Mouse (Mus musculus) gastrocnemius, postnatal 25 days (tissue): ENCODE data around the gene Ror2. TPM values are rescaled to one million over a fixed set of nuclear protein-coding genes. Genes with fewer than 3 reads are reported as not detected.

Source experiments
- DNase-seq: peaks from one replicate; pipeline ENCODE4 v3.0.0; 2022
- total RNA-seq, 2 experiments: library from RNA; stranded (reverse); gene quantifications; 1 replicate in 1 of 2; 2 replicates in 1 of 2; pipeline ENCODE4 v1.2.3; 2021

Ror2 gene
- total RNA-seq, 2 experiments from 2014 or later, result 0.83 to 0.90 TPM

DNA sequence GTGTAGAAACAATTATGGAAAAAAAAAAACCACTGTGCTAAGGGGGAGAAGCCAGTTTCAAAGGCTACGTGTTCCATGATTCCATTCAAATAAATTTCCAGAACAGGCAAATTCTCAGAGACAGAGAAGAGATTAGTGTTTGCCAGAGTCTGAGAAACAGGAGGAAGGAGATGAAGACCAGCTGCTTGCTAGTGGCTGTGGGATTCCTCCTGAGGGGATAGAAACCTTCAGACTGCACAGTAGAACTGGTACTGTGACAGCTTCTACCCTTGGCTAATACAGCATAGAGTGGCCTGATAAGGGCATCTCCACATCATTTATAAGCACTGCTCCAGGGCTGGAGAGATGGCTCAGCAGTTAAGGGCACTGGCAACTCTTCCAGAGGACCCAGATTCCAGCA is 11.2 kb downstream of the Ror2 start:
- no peak for DNase-seq

DNA sequence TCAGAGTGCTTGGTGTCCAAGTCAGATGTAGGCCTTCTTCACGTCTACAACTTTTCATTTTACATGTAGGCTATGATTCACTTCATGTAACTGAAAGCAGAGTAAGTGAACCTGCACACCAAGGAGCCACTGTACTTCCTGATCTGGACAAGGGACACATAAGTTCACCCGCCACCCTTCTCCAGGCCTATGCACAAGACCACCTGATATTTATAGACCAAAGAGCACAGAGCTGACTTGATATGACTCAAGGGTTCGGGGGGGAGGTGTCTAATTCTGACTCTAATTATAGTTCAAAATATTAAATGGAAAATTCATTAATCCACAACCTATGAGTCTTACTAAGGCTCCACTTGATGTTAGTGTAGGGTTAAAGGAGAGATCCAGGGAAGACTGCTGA is 14.3 kb downstream of the Ror2 start:
- no peak for DNase-seq

DNA sequence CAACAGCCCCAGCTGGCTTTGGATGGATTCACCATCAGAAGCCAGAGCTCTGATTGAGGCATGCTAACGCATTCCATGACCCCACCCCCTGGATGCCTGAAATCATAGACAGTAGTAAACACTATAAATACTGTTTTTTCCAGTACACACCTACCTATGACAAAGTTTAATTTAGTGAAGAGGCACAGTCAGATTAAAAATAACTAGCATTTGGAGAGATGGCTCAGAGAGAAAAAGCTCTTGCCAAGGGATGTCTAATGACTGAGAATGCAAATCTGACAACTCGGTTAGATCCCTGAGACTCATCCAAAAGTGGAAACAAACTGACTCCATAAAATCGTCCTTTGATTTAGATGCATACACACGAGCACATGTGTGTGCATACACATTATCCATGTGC is 15.4 kb downstream of the Ror2 start:
- DNase-seq, result no peak

DNA sequence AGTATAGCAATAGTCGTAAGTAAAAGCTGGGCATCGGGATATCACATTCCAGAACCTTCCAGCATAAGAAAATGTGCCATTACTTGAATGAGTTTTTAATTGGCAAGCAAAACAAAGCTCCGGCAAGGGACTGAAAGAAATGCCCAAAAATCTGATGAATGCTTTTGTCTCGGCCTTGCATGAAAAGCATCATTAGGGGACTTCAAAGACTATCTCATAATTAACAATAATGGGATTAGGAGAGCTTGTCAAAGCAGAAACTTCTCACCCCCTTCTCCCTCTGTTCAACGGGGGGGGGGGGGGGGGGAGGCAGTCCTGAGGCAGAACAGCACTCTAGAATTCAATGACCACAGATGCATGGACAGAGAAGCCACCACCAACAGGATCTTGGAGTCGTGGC is 17.4 kb downstream of the Ror2 start:
- DNase-seq, result no peak

DNA sequence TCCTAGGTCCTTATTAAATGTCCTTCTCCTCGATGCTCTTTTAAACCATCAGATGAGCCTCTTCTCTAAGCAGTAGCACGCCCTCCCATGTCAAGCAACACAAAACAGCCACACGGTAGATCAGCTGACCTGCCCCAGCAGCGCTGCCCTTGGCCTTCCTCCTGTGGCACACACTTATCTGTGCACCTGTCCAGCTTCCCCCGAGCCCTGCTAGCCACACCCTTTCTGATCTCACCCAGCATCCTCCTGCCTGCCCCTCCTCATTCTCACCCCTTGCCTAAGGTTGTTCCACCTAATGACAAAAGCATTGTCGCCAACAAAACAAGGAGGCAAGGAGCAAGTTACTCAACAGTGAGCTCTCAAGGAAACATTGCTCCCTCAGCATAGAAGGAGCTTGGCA is 18.1 kb downstream of the Ror2 start:
- no peak for DNase-seq

DNA sequence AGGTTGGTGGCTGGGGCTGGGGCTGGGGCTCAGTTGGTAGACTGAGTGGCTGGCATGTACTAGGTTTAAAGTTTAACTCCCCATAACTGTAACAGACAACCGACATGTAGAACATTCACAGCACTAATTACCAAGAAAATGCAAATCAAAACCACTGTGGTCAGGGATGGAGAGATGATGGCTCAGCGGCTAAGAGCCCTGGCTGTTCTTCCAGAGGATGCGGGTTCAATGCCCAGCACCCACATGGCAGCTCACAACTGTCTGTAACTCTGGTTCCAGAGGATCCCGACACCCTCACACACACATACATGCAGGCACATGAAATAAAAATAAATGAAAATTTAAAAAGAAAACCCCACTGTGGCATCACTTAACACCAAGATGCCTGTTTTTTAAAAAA is 18.8 kb downstream of the Ror2 start:
- DNase-seq, result no peak

DNA sequence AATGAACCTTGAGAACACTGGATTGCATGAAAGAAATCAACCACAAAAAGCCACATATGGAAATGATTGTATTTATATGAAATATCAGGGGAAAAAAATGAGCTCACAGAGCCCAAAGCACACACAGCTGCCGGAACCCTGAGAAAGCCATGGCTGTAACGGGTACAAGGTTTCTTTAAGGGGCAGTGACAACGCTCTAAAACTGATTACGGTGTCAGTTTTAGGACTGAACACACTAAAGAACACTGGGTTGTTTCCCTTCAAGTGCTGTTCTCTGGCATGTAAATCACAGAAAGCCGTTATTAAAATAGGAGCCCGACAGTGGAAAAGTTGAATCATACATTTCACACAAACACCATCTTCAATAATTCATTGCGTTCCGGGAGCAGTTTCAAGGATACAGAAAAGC is 19.4 kb downstream of the Ror2 start:
- no peak for DNase-seq

DNA sequence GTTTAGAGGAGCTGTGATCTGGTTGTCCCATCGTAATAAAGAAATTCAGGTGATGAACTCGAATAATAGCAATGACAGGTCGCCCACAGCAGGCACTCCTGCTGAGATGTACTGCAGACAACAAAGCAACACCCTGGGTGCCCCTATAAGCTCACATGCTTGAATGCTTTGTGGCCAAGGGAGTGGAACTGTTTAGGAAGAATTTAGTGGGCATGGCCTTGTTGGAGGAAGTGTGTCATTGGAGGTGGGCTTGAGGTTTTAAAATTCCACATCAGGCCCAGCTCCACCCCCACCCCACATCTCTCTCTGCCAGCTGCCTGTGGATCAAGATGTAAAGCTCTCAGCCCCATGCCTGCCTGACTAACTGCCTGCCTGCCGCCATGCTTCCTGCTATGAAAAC is 21.0 kb downstream of the Ror2 start:
- no peak for DNase-seq

DNA sequence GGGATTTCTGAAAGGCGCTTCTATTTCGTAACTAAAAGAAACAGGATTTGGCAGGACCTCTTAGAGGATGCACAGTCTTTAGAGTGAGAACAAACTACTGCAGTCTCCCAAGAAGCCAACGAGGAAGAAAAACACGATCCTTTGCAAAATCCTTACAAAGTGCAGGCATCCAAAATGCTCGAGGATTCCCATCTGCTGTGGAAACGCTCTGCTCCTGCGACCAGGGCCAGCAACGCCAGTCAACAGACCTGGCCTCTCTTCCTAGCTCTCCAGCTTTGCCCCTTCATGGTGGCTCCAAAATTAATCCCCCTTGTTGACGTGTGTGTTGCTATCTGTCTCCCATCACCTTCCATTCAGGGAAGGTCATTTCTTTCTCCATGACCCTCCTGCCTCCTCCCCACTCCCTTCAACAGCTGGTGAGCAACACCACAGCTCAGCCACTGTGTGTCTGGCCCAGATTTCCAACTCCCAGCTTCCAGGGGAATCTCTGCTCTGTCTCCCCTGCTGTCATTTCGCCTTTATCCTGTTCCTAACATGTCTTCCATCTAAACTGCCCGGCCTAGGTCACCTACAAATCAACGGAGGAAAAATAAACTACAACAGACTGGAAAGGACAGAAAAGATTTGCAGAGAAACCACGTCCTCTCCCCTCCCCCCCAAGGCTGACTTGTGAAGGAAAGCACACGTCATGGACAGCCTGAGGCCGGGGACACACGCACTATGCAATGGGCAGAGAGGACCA is 23.2 kb downstream of the Ror2 start:
- DNase-seq, result no peak

DNA sequence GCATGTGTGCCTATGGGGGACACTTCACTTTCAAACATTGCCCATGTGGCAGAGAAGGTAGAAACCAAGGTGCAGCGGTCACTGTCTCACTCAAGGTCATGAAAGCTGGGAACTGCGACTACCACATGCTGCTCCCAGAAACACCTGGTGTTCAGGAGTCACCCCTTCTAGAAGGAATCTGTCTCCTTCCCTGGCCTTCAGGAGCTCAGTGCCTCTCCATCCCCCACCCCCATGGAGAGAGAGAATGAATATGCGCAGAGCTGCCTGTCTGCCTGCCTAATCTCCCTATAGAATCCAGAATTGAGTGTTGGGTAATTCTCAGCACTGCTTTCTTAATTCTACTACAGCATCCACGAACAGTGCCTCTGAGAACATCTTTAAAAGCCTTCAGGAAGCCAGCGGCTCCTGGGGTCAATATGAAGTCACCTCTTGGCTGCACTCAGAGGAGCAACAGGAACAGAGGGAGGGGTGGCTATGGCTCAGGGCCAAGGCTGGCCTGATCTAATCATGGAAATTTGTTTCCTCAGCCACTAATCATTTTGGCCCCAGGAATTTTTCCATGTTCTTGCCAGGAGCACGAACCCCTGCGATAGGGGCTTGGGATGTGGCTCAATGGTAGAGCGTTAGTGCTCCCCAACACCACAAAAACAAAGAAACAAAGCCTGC is 24.7 kb downstream of the Ror2 start:
- peak; percentile 83 for DNase-seq

DNA sequence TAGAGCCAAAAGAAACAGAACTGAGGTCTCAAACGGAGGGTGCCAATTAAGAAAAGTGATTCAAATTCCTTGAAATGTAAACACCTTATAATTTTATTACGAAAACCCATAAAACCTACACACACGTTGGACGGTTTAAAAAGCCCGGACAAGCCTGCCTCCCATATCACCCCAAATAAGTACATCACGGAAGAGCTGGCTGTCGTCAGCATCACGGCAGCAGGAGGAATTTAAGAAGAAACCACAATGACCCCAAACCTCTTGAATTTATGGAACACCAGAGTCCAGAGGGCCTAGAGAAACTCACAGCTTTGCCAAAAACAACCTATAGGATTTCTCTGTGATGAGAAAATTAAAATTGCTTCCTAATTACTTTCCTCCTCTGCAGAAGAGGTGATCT is 27.0 kb downstream of the Ror2 start:
- DNase-seq, result no peak

DNA sequence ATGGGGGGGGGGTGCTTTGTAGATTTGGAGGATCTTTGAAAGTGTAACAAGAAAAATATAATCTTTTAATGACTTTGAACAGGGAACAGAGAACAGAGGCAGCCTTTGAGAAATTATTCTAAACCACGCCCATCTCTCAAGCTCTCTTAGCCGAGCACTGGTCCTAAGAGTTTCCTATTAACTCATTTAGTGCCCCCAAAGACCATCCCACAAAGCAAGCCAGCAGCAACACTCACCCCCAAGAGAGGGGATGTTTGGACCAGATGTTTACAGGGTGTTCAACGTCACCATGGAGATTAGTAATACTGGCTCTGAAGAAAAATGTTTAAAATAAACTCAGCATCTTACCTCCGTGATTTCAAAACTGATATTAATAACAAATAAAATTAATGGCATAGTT is 27.4 kb downstream of the Ror2 start:
- no peak for DNase-seq

DNA sequence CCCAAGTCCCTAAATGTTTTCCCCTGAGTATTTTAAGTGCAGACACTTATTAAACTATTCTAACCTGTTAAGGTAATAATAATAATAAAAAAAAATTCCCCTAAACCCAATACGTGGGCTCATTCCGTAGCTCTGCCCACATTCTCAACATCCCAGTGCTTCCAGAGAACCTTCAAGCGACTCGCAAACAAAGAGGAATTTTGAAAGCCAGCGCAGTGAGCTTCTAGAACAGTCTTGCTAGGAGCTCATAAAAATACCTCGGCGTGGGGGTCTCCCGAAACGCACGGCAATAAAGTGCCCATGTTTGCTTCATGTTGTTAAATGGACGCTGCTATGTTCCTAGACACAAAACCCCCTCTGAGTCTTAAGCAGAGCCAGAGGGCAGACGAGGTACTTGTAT is 32.7 kb downstream of the Ror2 start:
- DNase-seq, result no peak

DNA sequence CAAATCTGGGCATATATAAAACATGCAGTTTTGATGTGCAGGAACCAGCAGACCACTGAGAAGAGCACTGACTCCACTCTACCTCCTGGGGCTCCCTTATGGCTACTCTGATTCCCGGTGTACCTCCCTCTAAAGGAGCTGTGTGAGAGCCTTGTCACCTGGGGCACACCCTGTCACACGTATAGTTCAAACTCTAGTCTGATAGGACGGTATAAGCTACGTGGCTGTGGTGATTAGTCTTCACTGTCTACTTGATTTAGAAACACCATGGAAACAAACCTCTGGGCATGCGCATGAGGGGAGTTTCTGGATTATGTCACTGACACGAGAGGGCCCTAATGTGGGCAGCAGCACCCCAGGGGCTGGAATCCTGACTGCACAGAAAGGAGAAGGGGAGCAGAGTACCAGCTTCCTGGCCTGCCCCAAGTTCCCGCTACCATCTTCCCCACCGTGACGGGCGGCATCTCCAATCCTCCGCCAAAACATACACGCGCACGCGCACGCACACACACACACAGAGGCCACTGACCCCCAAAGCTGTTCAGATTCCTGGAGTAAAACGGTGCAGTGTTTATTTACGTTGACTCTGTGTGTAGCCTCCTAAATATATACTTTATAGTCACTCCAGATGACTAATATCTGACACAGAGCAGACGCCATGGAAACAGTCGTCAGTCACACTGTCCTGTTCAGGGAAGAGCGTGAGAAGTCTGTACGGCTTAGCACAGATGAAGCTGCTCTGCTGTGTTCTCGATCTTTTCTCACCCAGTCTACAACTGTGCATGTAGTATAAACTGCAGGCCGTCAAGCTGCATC is 37.1 kb downstream of the Ror2 start:
- no peak for DNase-seq

DNA sequence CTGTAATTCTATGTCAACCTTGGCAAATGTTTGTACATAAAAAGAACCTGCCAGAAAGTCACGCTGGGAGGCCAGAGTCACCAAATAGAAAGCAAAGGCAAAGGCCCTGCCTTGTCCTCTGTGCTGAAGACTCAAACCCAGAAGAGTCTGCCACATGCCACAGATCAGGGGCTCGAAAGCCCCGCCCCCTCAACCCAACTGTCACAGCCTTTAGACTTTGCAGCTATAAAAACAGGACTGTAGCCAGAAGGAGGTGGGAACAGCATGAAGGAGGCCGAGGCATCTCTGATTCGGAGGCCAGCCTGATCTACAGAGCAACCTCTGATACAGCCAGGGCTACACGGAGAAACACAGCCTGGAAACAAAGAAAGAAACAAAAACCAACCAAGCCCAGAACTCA is 37.8 kb downstream of the Ror2 start:
- no peak for DNase-seq

DNA sequence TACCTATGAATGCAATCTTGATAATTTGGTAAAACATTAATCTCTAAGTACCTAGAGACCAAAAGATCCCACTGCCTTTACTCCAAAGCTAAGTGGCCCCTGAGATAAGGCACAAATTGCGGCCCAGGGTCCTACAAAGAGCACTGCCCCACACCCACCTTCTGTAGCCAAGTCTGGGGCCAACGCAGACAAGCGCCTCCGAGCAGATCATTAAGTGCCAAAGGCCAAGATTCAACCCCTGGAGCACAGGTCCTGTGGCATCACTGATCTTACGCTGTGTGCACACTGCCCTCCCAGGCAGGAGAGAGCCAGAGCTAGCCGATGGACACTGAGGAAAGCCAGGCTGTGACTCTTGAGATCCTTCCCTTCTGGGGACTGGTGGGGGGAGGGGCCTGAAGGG is 38.7 kb downstream of the Ror2 start:
- DNase-seq, result no peak

DNA sequence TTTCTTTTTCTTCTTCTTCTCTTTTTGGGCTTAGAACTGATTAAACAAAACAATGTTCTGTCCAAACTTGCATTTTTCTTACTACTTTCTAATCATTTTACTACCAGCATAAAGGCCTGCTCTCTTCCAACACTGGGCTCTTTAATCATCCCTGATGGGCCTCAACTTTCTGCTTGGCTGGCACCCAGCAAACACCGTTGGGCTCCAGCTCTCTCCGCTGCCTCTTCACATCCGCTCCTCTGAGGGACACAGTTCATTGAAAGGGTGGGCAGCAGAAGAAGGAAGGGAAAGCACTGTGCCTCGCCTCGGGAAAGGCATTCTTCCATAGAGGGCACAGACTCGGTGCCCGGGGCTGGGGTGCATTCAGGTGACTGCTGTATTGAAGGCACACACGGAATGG is 41.8 kb downstream of the Ror2 start:
- no peak for DNase-seq

DNA sequence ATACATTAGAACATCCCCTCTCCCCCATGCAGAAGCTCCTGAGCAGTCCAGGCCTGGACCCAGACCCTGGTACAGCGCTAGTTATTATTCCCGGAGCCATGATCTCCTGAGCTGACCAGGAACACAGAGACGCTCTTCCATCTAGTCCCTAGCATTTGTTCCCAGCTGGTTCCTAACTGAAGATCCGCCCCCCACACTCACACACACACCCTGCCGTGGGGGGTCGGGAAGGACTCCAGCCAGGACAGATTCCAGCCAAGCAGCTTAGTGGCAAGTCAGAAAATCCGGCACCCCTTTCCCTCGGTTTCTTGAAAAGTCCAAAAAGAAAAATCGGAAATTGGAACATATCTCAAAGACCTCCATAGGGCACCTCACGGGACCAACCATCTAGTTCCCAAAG is 48.5 kb downstream of the Ror2 start:
- DNase-seq, result no peak

DNA sequence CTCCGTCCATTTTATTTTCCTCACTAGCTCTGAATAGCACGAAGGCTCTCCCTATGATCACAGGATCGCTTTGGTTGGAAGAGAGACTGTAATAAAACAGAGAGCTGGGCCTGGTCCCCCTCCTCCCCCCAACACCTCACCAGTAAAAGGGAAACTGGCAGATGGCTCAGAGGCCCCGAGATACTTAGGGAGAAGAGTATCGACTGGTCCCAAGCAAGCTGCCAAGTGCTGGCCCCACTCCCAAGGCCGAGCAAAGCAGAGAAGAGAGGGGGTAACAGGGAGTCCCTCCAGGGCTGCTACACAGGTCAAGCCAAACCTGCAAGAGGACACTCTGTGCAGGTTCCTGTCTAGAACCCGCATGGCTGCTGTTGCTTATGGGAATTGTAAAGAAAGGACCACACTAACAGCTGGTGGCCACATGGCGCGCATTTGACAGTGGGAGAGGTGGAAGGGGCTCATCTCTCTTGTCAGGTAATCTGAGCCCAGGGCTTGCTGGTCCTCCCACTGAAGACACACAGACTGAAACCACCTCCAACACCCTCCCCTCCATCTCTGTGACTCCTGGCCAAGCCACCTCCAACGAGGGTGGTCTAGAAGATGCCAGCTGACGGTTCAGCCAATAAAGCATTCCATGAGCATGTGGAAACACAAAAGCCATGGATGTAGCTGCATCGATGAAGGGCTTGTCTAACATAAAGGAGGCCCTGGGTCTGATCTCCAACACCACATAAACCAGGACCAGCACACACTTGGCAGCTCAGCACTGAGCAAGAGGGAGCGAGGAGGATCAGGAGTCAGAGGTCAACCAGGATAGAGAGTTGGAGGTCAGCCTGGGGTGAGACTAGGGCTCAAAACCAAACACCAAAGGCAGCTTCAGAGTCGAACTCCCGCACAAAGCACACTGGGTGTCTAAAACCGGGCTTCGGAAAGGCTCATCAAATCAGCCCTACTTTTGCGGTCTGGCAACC is 49.2 kb downstream of the Ror2 start:
- DNase-seq, result peak; percentile 38

DNA sequence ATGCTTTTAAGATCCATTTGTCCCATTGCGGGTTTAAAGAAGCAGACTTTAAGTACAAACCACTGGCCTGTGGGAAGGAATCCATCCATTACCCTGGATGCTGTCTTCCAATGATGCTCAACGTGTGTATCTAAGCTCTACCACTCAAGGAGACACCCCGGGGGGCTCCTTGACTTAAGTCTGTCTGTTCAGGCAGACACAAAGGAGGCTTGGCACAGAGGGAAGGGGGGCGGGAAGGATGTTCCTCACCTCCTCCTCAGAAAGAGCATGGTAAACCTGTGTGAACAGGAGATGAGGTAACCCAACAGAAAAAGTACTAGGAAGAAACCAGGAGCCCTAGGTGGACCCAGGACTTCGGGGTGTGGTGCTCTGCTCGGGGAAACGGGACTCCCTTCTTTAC is 50.0 kb downstream of the Ror2 start:
- no peak for DNase-seq

DNA sequence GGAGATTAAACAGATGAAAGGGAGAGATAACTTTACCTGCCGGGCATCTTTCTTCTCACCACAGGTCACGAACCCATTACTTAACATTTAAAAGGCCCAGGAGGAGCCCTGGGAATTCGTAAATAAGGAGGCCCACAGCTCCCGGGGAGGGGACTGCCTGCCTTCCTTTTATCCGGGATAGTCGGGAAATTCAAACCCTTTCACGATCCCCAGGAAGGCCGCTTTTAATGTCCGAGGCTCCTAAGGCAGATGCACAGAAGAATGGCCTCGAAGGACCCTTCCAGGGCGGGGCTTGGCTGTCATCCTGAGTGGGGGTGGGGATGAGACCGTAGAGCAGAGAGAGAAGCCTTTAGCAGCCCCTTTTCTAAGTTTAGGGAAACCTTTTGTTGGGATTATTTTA is 51.1 kb downstream of the Ror2 start:
- no peak for DNase-seq
